Mouse (Mus musculus) 3134 (cell line): ENCODE measurements around the gene Evi5.

Source experiments
- DNase-seq: peaks from one replicate; pipeline ENCODE4 v3.0.0-alpha.2; 2011; ENCODE audit warnings: low spot score; ENCODE audit not compliant: insufficient read length; ENCODE audit errors: extremely low read depth

Evi5 gene

GRCm38 (mm10) chr5:107873886-107874302 lies 1.0 kb downstream of the Evi5 start:
- DNase-seq: no peak

DNA sequence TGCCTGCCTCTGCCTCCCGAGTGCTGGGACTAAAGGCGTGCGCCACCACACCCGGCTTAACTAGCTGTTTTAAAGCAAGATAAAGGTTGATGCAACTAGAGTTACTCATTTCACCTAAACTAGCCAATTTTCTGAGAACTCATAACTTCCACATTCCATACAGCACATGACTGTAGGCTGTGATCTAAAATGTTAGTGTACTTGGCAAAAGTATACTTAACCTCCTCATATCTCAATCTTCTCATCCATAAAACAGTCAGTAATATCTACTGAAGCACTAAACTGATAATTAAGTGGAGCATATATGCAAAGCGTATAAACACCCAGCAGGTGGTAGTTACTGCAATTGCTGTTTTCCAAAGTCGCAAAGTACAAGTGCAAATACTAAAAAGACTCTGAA lies 1.6 kb downstream of the Evi5 start:
- DNase-seq: no peak

GRCm38 (mm10) chr5:107869701-107870100 lies 5.2 kb downstream of the Evi5 start:
- DNase-seq: no peak

DNA sequence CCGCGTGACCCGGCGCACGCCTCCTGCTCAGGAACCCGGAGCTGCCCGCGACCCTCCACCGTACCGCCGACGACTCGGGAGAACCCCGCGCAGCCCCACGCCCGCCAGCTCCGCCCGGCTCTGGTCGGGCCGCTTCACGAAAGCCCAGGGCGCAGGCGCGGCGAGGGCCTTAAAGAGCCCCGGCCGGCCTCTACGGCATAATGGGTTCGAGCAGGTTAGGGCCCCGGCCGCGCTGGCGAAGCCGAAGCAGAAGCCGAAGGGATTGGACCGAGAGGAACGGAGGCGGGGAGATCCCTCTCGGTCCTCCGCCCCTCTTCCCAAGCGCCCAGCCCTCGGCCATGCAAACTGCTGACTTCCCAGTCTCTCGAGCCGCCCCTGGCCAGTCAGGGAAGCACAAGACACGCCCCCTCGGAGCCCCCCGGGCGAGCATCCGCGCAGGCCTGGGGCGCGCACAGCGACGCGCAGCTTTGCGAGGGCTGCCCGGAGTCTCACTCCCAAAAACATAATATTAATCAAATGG lies 5.9 kb downstream of the Evi5 start:
- DNase-seq: peak; percentile 93

DNA sequence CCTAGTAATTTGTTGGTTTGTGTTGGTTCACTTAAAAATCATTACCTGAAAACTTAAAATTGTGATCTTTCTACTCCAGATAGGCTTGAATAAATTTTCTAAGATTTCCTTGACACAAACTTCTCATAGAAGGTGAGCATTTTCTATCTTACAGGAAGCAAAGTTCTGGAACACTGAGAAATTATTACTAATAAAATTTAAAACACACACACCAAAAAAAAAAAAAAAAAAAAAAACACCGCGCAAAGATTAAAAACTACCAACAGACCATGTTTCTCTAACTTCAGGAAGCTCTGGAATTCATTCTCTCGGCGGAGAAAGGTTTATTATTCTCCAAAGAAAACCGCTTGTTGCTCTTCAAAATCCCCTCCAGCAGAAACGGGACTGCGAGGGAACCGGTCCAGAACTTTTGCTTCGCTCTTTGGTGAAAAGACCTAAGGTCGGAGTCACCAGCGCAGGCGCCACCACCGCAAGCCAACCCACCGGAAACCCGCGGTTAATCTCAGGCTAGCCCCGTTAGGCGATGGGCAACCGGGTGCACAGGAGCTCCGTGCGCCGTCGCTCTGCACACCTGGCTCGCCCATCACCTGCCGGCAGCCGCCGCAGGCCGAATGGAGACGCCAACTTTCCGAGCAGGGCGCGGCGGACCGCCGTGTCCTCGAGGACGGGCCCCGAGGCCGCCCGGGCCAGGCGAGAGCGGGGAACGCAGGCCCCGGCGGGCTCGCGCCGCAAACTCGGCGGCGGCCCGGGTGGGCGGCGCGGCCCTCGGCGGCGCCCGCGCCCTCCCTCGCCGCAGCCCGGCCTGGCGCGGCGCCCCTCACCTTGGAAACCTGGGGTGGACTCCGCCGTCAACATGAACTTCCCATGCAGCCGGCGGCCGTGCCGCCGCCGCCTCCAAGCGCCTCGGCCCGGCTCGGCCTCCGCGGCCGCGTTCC lies 6.7 kb downstream of the Evi5 start:
- DNase-seq: peak; percentile 83

DNA sequence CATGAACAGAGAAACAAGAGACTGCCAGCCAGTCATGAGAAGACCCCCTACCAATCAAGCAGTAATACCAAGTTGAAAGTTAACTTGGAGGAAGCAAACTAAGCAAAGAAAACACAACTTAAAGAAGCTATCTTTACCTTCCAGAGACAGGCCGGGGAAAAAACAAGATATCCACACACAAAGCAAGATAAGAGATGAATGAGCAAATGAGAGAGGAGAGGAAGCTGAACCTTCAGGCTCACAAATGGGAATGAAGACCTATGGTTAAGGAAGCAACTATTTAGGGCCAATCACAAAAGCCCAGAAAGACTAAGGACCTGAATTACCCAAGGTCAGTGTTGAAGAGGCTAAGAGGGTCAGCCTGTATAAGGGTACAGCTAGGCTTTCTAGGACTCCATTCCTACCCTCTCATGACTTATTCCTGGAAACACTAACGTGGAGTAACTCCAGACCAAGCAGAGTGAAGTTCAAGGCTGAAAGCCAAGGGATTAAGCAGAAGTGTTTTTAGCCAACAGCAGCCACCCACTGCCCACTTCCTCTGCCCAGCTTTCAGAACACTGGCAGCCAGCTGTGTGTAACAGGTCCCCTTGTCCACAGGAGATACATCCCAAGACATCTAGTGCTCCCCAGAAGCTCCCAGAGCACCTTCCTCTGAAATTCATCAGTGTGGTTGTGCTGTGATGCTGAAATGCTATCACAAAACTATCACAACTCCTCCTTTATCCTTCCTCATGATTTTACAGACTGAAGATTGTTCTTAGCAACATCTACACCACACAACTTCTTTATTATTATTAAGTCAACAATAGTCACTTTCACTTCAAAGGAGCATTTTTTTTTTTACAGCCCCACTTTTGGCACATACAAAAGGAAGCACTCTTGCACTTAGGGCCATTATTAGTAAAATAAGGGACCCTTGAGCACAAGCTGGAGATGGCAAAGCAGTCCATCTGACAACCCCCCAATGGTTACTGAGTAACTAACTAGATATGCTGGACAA lies 8.5 kb downstream of the Evi5 start:
- DNase-seq: no peak

DNA sequence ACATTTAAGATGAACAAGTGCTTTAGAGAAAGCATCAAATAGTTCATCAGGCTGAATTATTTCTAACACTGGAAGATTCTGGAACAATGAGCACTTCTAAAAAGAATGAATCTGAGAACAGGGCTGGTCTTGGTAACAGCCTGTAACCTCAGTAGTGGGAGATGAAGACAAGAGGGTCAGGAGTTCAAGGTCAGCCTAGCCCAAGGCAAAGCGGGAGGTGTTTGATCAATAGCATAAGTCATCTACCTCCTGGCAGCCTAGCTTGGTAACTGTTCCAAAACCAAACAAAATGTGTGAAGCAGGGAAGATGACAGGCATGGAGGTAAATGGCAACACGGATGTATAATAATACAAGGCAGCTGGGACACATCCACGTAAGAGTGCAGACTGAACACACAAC lies 10.9 kb downstream of the Evi5 start:
- DNase-seq: no peak

GRCm38 (mm10) chr5:107858963-107859362 lies 15.9 kb downstream of the Evi5 start:
- no peak for DNase-seq

DNA sequence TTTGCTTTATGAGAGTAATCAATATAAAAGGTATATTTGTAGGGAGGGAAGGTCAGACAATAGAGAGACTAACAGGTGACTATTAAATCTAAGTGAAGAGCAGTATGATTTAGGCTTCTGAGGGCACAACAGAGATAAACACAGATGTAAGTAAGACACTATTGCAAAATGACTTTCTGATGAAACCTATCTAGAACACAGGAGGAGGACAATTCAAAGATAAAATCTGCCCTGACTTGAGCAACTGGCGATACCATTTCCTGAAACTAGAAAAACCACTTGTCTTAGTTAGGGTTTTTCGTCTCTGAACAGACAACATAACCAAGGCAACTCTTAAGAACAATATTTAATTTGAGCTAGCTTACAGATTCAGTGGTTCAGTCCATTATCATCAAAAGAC lies 19.4 kb downstream of the Evi5 start:
- no peak for DNase-seq

- DNase-seq: no peak
Observed at GRCm38 (mm10) chr5:107854556-107854955, 20.4 kb downstream of the Evi5 start.

DNA sequence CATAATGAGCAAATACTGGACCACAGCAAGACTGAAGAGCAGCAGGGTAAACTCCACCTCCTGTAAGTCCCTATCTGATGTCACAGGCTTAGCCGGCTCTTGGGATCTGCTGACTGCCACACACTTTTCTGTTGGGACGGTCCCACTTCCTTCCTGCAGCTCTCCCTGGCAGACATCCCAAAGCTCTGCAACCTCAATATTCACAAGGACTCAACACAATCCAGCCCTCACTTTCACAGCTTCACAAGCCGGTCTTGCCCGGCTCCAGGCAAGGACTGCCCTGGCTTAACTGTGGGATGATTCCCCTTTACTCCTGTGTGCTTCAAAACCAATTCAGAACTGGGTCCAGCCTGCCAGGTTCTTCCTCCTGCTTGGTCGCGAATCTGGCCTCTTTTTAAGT lies 21.1 kb downstream of the Evi5 start:
- DNase-seq: peak; percentile 45

- no peak for DNase-seq
Observed at GRCm38 (mm10) chr5:107848964-107849363, 25.9 kb downstream of the Evi5 start.

DNA sequence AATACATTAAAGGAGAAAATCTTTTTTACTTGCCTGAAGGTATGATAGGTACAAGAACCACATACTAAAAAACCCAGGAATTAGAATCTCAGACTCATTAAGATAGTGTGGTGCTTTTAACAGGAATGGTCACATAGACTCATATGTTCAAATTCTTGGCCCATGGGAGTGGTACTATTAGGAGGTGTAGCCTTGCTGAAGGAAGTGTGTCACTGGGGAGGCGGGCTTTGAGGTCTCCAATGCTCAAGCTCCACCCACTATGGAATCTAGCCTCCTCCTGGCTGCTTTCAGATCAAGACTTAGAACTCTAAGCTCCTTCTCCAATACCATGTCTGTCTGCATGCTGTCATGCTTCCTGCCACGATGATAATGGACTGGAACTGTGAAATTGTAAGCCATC lies 27.1 kb downstream of the Evi5 start:
- no peak for DNase-seq

DNA sequence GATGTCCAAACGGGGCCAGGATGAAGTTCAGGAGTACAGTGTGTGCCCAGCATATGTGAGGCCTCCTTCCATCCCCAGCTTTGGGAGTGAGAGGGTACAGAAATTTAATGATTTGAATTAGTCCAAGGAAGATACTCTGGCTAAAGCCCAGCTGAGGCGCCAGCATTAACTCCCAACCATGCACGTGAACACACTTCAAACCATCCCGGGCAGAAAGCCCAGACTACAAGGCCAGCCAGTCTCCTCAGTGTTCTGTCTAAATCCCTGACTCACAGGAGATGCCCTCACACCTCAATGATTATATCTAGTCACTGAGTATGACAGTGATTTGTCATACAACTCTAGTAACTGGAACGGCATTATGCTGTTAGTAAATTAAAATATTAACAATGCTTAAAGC lies 27.6 kb downstream of the Evi5 start:
- no peak for DNase-seq

GRCm38 (mm10) chr5:107840549-107841238 lies 34.2 kb downstream of the Evi5 start:
- no peak for DNase-seq

DNA sequence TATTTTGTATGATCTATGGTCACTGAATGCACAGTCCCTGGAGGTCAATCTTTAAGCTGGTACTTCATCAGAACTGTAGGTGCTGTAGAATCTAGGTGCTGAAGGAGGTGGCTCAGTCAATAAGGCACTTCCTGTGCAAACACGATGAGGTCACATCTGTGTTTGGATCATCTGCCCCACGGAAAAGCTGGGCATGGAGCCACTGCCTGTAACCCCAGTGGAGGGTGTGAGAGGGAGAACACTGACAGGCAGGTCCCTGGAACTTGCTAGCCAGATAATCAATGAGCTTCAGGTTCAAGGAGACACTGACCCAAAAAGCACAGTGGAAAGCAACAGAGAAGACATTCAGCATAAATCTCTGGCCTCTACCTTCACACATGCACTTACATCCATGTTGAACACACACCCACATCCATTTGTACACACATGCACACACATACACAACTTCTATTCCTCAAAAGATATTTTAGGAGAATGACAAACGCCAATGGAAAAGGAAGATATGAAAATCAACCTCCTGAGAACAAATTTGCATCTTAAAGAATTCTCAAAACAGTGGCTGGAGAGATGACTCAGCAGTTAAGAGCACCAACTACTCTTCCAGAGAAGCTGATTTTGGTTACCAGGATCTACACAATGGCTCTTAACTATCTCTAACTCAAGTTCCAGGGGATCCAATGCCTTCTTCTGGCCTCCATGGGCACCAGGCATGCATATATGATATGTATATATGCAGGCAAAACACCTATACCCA lies 35.8 kb downstream of the Evi5 start:
- DNase-seq: no peak

DNA sequence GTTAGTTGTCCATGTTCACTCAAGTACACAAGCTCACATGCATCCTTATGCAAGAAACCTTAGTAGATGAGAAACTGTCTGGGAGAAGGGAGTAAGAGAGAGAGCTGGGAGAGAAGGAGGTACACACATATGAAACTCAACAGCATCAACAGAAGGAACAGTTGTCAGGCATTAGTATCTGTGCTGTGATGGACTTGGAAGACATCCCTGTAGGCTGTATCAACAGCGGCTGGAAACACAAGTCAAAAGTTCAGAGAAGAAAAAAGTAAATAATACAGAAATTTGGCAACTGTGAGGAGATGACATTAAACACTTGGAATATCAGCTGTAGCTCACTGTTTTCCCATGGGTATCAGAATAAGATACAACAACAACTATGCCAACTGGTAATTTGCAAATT lies 40.6 kb downstream of the Evi5 start:
- no peak for DNase-seq

DNA sequence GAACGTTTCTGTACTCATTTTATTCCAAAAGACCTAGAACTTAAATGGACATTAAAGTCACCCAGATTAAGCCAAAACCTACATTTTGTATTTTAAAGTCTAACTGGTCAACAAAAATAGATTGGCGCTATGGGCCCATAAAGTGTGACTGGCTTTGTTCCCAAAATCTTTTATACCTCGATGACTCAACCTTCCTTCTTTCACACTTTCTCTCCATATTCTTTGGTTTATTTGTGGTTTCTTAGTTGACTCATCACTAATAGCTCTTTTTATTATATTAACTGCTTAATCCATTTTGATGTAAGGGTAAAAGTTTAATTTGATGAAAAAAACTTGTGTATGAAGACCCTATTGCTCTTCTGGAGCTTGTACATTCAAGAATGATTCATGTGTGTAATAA lies 43.6 kb downstream of the Evi5 start:
- peak; percentile 39 for DNase-seq

DNA sequence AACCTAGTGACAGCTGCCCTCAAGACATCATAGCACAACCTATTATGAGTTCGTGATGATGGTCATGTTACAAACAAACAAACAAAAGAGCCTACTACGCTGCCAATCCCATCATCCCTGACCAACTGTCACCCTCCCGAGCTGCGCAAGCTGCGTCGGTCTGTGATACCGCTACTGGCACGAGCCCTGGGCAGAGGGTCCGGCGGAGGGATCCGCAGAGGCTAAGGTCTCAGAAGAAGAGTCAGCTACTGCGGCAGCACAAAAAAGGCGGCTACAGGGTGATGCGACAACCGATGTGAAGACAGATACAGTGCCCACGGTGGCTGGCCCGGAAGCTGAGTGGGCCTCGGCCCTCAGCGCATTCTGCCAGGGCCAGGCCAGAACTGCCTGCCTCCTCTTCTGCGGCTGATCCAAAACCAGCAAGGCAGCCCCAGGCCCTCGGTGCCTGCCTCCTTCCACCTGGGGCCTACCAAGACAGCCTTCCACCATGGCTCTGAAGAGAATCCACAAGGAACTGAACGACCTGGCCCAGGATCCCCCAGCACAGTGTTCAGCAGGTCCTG lies 44.8 kb downstream of the Evi5 start, which contains the start of gene Ube2d2b:
Ube2d2b (plus strand) TSS at position 102 of the 563 bp plus-strand sequence.
- no peak for DNase-seq
